Mouse (Mus musculus): ENCODE results near the gene 4930402K13Rik. TPM values are rescaled to one million over a fixed set of nuclear protein-coding genes. Genes with fewer than 3 reads are reported as not detected.

Gene 4930402K13Rik
- total RNA-seq, 1 experiment, result not detected

- Histone ChIP-seq H3K9me3 (ENCODE audit: control insufficient read depth, insufficient read depth, low read depth, low read length) (no peaks in the 10 kb centered on the region), H3K4me1 (ENCODE audit: control insufficient read depth in 2 of 2, insufficient read depth in 2 of 2, low read length in 2 of 2, poor library complexity in 1 of 2) (no peaks in the 10 kb centered on the region), H3K36me3 (ENCODE audit: control insufficient read depth, insufficient read depth, low read length, poor library complexity, severe bottlenecking) (no peaks in the 10 kb centered on the region), H3K27ac (ENCODE audit: insufficient read depth, low read depth, low read length, poor library complexity, severe bottlenecking) (no peak overlapping the region), H3K9ac (ENCODE audit: insufficient read depth, low read depth, low read length, poor library complexity, severe bottlenecking) (no peak overlapping the region), H3K4me3 (ENCODE audit: insufficient read depth in 1 of 2, low read depth in 1 of 2, low read length in 2 of 2, poor library complexity in 1 of 2, severe bottlenecking in 1 of 2) (no peak overlapping the region)
- no peak for TF ChIP-seq MAFK (IDR thresholded peaks at IDR 0.05; ENCODE audit: insufficient read depth, low read depth, low read length)
- TF ChIP-seq HCFC1 (IDR thresholded peaks at IDR 0.05; ENCODE audit: borderline replicate concordance, insufficient read depth, low read length), result no peak
- no peak for TF ChIP-seq ZC3H11A (IDR thresholded peaks at IDR 0.05; ENCODE audit: borderline replicate concordance, low read depth, low read length)
- no peak for TF ChIP-seq ZNF384 (IDR thresholded peaks at IDR 0.05; ENCODE audit: low read depth, low read length)
- TF ChIP-seq CHD2 (IDR thresholded peaks at IDR 0.05; ENCODE audit: low read depth, low read length), result no peak
- in situ Hi-C loops (cut with MboI; ENCODE audit: low sequenced_read_pairs in 2 of 2, unreplicated experiment in 2 of 2), result no loop called here
- no peak for DNase-seq (ENCODE audit: low read depth, low spot score)
These were observed 38.3 kb downstream of the 4930402K13Rik start for GRCm38 (mm10) chrX:9142669-9143068.

Other genes with a start within 250 kb of the 4930402K13Rik start
- gene Gm5751, start 230.3 kb upstream of the 4930402K13Rik start, total RNA-seq (2012; rRNA removed), result not detected in 2 replicates
- 0.37 and 0.67 TPM in 2 replicates for gene B630019K06Rik, start 212.2 kb upstream of the 4930402K13Rik start, total RNA-seq (2012; rRNA removed)
- not detected in 2 replicates for gene Fthl17b, start 141.6 kb upstream of the 4930402K13Rik start, total RNA-seq (2012; rRNA removed)
- gene Fthl17c, start 128.0 kb upstream of the 4930402K13Rik start, total RNA-seq (2012; rRNA removed), result 20.3 and 41.0 TPM in 2 replicates
- 4.2 and 5.5 TPM in 2 replicates for gene Fthl17d, start 117.8 kb upstream of the 4930402K13Rik start, total RNA-seq (2012; rRNA removed)
- gene Fthl17e, start 71.1 kb upstream of the 4930402K13Rik start, total RNA-seq (2012; rRNA removed), result 0.42 and 1.1 TPM in 2 replicates
- 4.6 and 4.9 TPM in 2 replicates for gene Fthl17f, start 41.5 kb upstream of the 4930402K13Rik start, total RNA-seq (2012; rRNA removed)
- 0.48 and 0.49 TPM in 2 replicates for gene Lancl3, start 95.3 kb downstream of the 4930402K13Rik start, total RNA-seq (2012; rRNA removed)
- gene Gm14862, start 152.3 kb downstream of the 4930402K13Rik start, total RNA-seq (2012; rRNA removed), result not detected in 2 replicates
- gene Xk, start 168.2 kb downstream of the 4930402K13Rik start, total RNA-seq (2012; rRNA removed), result 2.1 and 2.6 TPM in 2 replicates
- gene H2al1m, start 179.2 kb downstream of the 4930402K13Rik start, total RNA-seq (2012; rRNA removed), result 0.69 TPM in 1 of 2 replicates, not detected in the other
- gene H2al1k, start 246.1 kb downstream of the 4930402K13Rik start, total RNA-seq (2012; rRNA removed), result not detected in 2 replicates